Mouse (Mus musculus): Measurements from ENCODE around the gene Gtf2f1.

GRCm38 (mm10) chr17:57048816-57049215 is 37.7 kb upstream of the Gtf2f1 start:
- no peak for TF ChIP-seq POLR2A (IDR thresholded peaks at IDR 0.05; ENCODE audit: low read depth, low read length)
- no peak for TF ChIP-seq CTCF (conservative IDR thresholded peaks at IDR 0.05; ENCODE audit: insufficient read depth, insufficient read length, low read depth, low read length)

All from kidney, adult 2 months (tissue).